Mouse (Mus musculus) lung, embryonic 16.5 days (tissue): ENCODE measurements at regions not wholly inside any gene's neighbourhood (a gene's known extent, or its start where the extent isn't known, plus 50 kb on each side); places are given as distances from the start of the nearest gene placed in this dataset.

Experiments
- ATAC-seq: fragments of 200-750 bp; cut with Nextera tagmentation; 2 replicates; pipeline ENCODE4 v1.8.0; 2017; ENCODE audit warnings: low read depth, mild to moderate bottlenecking, moderate library complexity
- H3K27ac ChIP-seq: fragments of 300-500 bp; sonication (generic); 2 replicates; pipeline ENCODE4 v1.5.1; 2014; ENCODE audit warnings: mild to moderate bottlenecking, control low read depth, low read length
- H3K27me3 ChIP-seq: fragments of 300-500 bp; sonication (generic); 2 replicates; pipeline ENCODE4 v1.6.1; 2014; ENCODE audit warnings: low read depth, low read length, mixed read lengths; ENCODE audit not compliant: control insufficient read depth, insufficient read depth
- H3K36me3 ChIP-seq: fragments of 300-500 bp; sonication (generic); 2 replicates; pipeline ENCODE4 v1.6.1; 2014; ENCODE audit warnings: low read length; ENCODE audit not compliant: control insufficient read depth, insufficient read depth
- H3K4me1 ChIP-seq: fragments of 300-500 bp; sonication (generic); replicated peaks from 2 replicates; pipeline ENCODE4 v1.6.1; 2014; ENCODE audit warnings: low read length, mixed read lengths; ENCODE audit not compliant: control insufficient read depth, insufficient read depth
- H3K4me2 ChIP-seq: fragments of 300-500 bp; sonication (generic); 2 replicates; pipeline ENCODE4 v1.6.1; 2014; ENCODE audit warnings: low read depth, low read length, control low read depth
- H3K4me3 ChIP-seq: fragments of 300-500 bp; sonication (generic); 2 replicates; pipeline ENCODE4 v1.5.1; 2014; ENCODE audit warnings: mild to moderate bottlenecking, low read length, control low read depth
- H3K9ac ChIP-seq: fragments of 300-500 bp; sonication (generic); 2 replicates; pipeline ENCODE4 v1.6.1; 2014; ENCODE audit warnings: low read length, control low read depth
- H3K9me3 ChIP-seq: fragments of 300-500 bp; sonication (generic); 2 replicates; pipeline ENCODE4 v1.6.1; 2016; ENCODE audit warnings: low read length; ENCODE audit not compliant: control insufficient read depth
- WGBS: fragments of 180-500 bp; shearing (Covaris S2); extraction: QIAGEN DNeasy Blood & Tissue Kit; methylation state at CpG from one replicate; pipeline ENCODE4 v1.1.7; 2014; 5-methylcytosine and 5-hydroxymethylcytosine counted together

GRCm38 (mm10) chr14:18511094-18511493 lies 179.4 kb upstream of the Ube2e1 start:
- Histone ChIP-seq H3K36me3 (no peaks in the 10 kb centered on the region), H3K9me3 (no peaks in the 10 kb centered on the region)

GRCm38 (mm10) chr14:18508359-18508647 lies 176.6 kb upstream of the Ube2e1 start:
- Histone ChIP-seq H3K4me2 (no peak overlapping the region), H3K4me3 (no peak overlapping the region), H3K27ac (no peak overlapping the region), H3K9ac (no peak overlapping the region), H3K27me3 (no peaks in the 10 kb centered on the region), H3K4me1 (no peaks in the 10 kb centered on the region), H3K9me3 (no peaks in the 10 kb centered on the region), H3K36me3 (no peaks in the 10 kb centered on the region)
- no peak for ATAC-seq
- 57% methylated on average over 1 of the region's 1 CpGs for WGBS

More at GRCm38 (mm10) chr14:18511094-18511493, 179.4 kb upstream of the Ube2e1 start:
- no peaks in the 10 kb centered on the region for H3K4me1 ChIP-seq
- H3K27ac ChIP-seq = no peak overlapping the region
- no peak overlapping the region for H3K9ac ChIP-seq
- no peak overlapping the region for H3K4me2 ChIP-seq
- H3K4me3 ChIP-seq = no peak overlapping the region
- no peak for ATAC-seq
- no peaks in the 10 kb centered on the region for H3K27me3 ChIP-seq

- Histone ChIP-seq H3K9ac (no peak overlapping the region), H3K4me3 (no peak overlapping the region), H3K4me1 (no peaks in the 10 kb centered on the region), H3K36me3 (no peaks in the 10 kb centered on the region), H3K4me2 (no peak overlapping the region), H3K27ac (no peak overlapping the region), H3K27me3 (no peaks in the 10 kb centered on the region), H3K9me3 (no peaks in the 10 kb centered on the region)
- ATAC-seq = peak; percentile 61; the same call in 1 of the 2 replicates
- 39% methylated on average over 3 of the region's 3 CpGs for WGBS
These were observed 176.1 kb upstream of the Ube2e1 start for GRCm38 (mm10) chr14:18507582-18508358.

GRCm38 (mm10) chr14:18506168-18506567 lies 174.5 kb upstream of the Ube2e1 start:
- no peak overlapping the region for H3K4me2 ChIP-seq
- no peak for ATAC-seq
- 62% methylated on average over 4 of the region's 4 CpGs for WGBS
- no peak overlapping the region for H3K27ac ChIP-seq
- no peaks in the 10 kb centered on the region for H3K4me1 ChIP-seq
- no peak overlapping the region for H3K9ac ChIP-seq
- H3K36me3 ChIP-seq = no peaks in the 10 kb centered on the region
- no peak overlapping the region for H3K4me3 ChIP-seq
- no peaks in the 10 kb centered on the region for H3K27me3 ChIP-seq
- H3K9me3 ChIP-seq = no peaks in the 10 kb centered on the region

- Histone ChIP-seq H3K36me3 (no peaks in the 10 kb centered on the region), H3K27me3 (no peaks in the 10 kb centered on the region), H3K9ac (no peak overlapping the region), H3K4me1 (no peaks in the 10 kb centered on the region), H3K4me3 (no peak overlapping the region), H3K4me2 (no peak overlapping the region), H3K9me3 (no peaks in the 10 kb centered on the region), H3K27ac (no peak overlapping the region)
- no peak for ATAC-seq
These were observed 168.7 kb upstream of the Ube2e1 start for GRCm38 (mm10) chr14:18500249-18500832.

- Histone ChIP-seq H3K4me3 (no peak overlapping the region), H3K9me3 (no peaks in the 10 kb centered on the region), H3K4me1 (no peaks in the 10 kb centered on the region), H3K9ac (no peak overlapping the region), H3K27me3 (no peaks in the 10 kb centered on the region), H3K4me2 (no peak overlapping the region), H3K36me3 (no peaks in the 10 kb centered on the region), H3K27ac (no peak overlapping the region)
- no peak for ATAC-seq
- 85% methylated on average over 1 of the region's 1 CpGs for WGBS
These were observed 162.4 kb upstream of the Ube2e1 start for GRCm38 (mm10) chr14:18494048-18494447.

- Histone ChIP-seq H3K27ac (no peak overlapping the region), H3K27me3 (no peaks in the 10 kb centered on the region), H3K4me1 (no peaks in the 10 kb centered on the region), H3K4me3 (no peak overlapping the region), H3K9ac (no peak overlapping the region), H3K36me3 (no peaks in the 10 kb centered on the region), H3K9me3 (no peaks in the 10 kb centered on the region), H3K4me2 (no peak overlapping the region)
- ATAC-seq = no peak
- WGBS = 65% methylated on average over 4 of the region's 4 CpGs
These were observed 154.6 kb upstream of the Ube2e1 start for GRCm38 (mm10) chr14:18486132-18486800.

- Histone ChIP-seq H3K4me1 (no peaks in the 10 kb centered on the region), H3K4me3 (no peak overlapping the region), H3K36me3 (no peaks in the 10 kb centered on the region), H3K9ac (no peak overlapping the region), H3K27ac (no peak overlapping the region), H3K9me3 (no peaks in the 10 kb centered on the region), H3K27me3 (no peaks in the 10 kb centered on the region), H3K4me2 (no peak overlapping the region)
- ATAC-seq = no peak
These were observed 153.9 kb upstream of the Ube2e1 start for GRCm38 (mm10) chr14:18485526-18485925.

- 71% methylated on average over 3 of the region's 3 CpGs for WGBS
- H3K4me2 ChIP-seq = no peak overlapping the region
- ATAC-seq = no peak
- no peaks in the 10 kb centered on the region for H3K27me3 ChIP-seq
- no peaks in the 10 kb centered on the region for H3K36me3 ChIP-seq
- H3K9ac ChIP-seq = no peak overlapping the region
- no peaks in the 10 kb centered on the region for H3K9me3 ChIP-seq
- H3K4me1 ChIP-seq = no peaks in the 10 kb centered on the region
- H3K27ac ChIP-seq = no peak overlapping the region
- H3K4me3 ChIP-seq = no peak overlapping the region
These were observed 145.2 kb upstream of the Ube2e1 start for GRCm38 (mm10) chr14:18476795-18477320.
